Mouse (Mus musculus) common myeloid progenitor, adult 5-6 weeks (primary cell): Measurements from ENCODE around the gene Dnajc5g. TPM values are rescaled to one million over a fixed set of nuclear protein-coding genes. Genes with fewer than 3 reads are reported as not detected.

ENCODE experiments used
- total RNA-seq: library from RNA; stranded (forward); fragments of 200-1000, 187-1606 nt; gene quantifications from 2 replicates; pipeline ENCODE4 v1.2.3, GENCODE M21; 2017

Dnajc5g gene
- total RNA-seq, 1 experiment from 2014 or later: not detected

Other genes with a start within 250 kb of the Dnajc5g start
- gene Tmem214, start 238.3 kb upstream of the Dnajc5g start, total RNA-seq: 13.8 and 18.5 TPM in 2 replicates
- gene Agbl5, start 217.6 kb upstream of the Dnajc5g start, total RNA-seq: 16.1 and 30.6 TPM in 2 replicates
- gene Ost4, start 198.5 kb upstream of the Dnajc5g start, total RNA-seq: 227 and 230 TPM in 2 replicates
- 58.2 and 87.3 TPM in 2 replicates for gene Emilin1, start 192.9 kb upstream of the Dnajc5g start, total RNA-seq
- gene Khk, start 184.9 kb upstream of the Dnajc5g start, total RNA-seq: 85.4 and 99.2 TPM in 2 replicates
- not detected in 2 replicates for gene Cgref1, start 160.7 kb upstream of the Dnajc5g start, total RNA-seq
- gene Preb, start 145.9 kb upstream of the Dnajc5g start, total RNA-seq: 23.0 and 48.0 TPM in 2 replicates
- gene Tcf23, start 137.6 kb upstream of the Dnajc5g start, total RNA-seq: not detected in 2 replicates
- 49.7 and 66.4 TPM in 2 replicates for gene Atraid, start 58.0 kb upstream of the Dnajc5g start, total RNA-seq
- 4.5 and 5.3 TPM in 2 replicates for gene Slc5a6, start 57.4 kb upstream of the Dnajc5g start, total RNA-seq
- gene Cad, start 51.5 kb upstream of the Dnajc5g start, total RNA-seq: 56.5 and 59.6 TPM in 2 replicates
- gene Slc30a3, start 2.0 kb downstream of the Dnajc5g start, total RNA-seq: not detected in 2 replicates
- not detected in 2 replicates for gene Trim54, start 10.4 kb downstream of the Dnajc5g start, total RNA-seq
- gene Ucn, start 32.5 kb downstream of the Dnajc5g start, total RNA-seq: not detected in 2 replicates
- gene Mpv17, start 48.0 kb downstream of the Dnajc5g start, total RNA-seq: 22.0 TPM in 2 replicates
- gene Gm29609, start 73.6 kb downstream of the Dnajc5g start, total RNA-seq: 2.5 TPM in 1 of 2 replicates, not detected in the other
- gene Gtf3c2, start 73.9 kb downstream of the Dnajc5g start, total RNA-seq: 55.5 and 83.8 TPM in 2 replicates
- 38.3 and 46.8 TPM in 2 replicates for gene Snx17, start 86.9 kb downstream of the Dnajc5g start, total RNA-seq
- 32.4 and 39.6 TPM in 2 replicates for gene Eif2b4, start 87.1 kb downstream of the Dnajc5g start, total RNA-seq
- 5.8 and 6.5 TPM in 2 replicates for gene Zfp513, start 96.0 kb downstream of the Dnajc5g start, total RNA-seq
- gene Ppm1g, start 114.4 kb downstream of the Dnajc5g start, total RNA-seq: 208 and 271 TPM in 2 replicates
- gene Nrbp1, start 134.6 kb downstream of the Dnajc5g start, total RNA-seq: 84.4 and 94.5 TPM in 2 replicates
- gene Gm9970, start 134.9 kb downstream of the Dnajc5g start, total RNA-seq: not detected in 2 replicates
- 0.78 and 4.4 TPM in 2 replicates for gene Krtcap3, start 145.4 kb downstream of the Dnajc5g start, total RNA-seq
- gene Ift172, start 184.8 kb downstream of the Dnajc5g start, total RNA-seq: 32.7 and 48.5 TPM in 2 replicates
- 1.5 TPM in 1 of 2 replicates, not detected in the other for gene Fndc4, start 189.8 kb downstream of the Dnajc5g start, total RNA-seq
- gene Gckr, start 191.2 kb downstream of the Dnajc5g start, total RNA-seq: not detected in 2 replicates